Mouse (Mus musculus) retina, postnatal 1 day (tissue): ENCODE data around the gene Hist1h2bp.
"Not testable (repeated sequence)": the region's sequence is repeated elsewhere in the genome, so short reads cannot be mapped to it uniquely, and the experiment has no call there.

ENCODE experiments used
- DNase-seq: peaks from one replicate; pipeline ENCODE4 v3.0.0-alpha.2; 2012

Hist1h2bp gene

DNA sequence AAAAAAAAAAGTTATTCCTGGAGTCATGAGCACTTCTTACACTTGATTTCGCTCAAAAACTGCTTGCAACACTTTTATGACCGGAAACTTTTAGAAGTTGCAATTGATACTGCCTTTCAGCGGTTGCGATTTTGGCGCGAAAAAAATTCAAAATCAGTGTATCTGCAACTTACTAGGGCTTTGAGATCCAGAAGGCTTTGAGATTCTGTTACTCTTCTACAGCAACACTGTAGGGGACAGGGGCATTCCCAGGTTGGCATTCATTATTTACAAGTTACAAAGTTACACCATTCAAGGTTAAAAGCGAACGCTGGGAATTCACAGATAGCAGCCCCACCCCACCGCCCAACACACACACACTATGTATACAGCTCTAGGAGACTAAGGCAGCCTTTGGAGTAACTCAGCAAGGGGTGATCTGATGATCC is 3.5 kb upstream of the Hist1h2bp start:
- peak; percentile 80 for DNase-seq

DNA sequence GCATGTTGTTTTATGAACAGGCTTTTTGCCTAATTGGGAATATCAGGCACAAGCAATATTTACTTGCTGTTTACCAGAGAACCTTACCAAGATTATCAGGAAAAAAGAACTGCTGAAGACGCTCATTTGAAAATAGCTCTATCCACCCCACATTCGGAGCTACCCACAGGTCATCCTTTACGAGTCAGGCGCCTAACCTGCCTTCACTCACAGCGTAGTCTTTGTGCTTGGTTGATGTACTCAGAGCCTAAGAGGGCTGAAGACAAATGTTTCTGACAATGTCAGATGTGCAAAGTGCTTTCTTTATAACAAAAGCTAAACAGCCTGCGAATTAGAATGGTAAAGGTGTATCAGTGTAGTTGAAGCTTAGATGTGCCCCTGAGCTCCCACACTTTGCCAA is 3.0 kb upstream of the Hist1h2bp start:
- no peak for DNase-seq

DNA sequence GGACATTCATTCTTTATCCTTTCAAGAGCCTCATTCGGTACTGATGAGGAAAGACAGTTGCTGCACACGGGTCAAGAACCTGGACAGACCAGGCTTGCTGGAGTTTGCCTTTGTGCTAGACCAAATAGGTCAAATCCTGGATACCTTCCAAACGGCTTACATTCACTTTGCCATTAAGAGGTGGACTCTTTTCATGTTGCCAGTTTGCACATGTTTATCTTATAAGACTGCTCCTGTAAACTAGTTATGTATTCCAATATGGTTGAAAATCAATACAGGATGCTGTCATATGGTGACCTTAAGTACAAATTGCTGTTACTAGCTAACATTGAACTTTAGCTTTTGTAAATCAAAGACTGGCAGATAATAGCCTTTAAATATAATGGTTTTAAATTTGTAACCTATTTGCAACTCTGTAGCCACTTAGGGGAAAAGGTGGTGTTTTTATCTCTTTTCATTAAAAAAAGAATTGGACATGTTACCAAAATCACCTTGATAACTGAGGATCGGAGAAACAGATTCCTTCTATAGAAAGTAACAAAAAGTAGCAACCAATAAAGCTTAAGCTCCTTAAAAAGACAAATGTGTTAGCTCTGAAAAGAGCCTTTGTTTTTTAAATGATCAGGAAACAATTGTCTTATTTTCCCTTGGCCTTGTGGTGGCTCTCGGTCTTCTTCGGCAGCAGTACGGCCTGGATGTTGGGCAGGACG is 917 bp upstream of the Hist1h2bp start:
- DNase-seq: peak; percentile 53

DNA sequence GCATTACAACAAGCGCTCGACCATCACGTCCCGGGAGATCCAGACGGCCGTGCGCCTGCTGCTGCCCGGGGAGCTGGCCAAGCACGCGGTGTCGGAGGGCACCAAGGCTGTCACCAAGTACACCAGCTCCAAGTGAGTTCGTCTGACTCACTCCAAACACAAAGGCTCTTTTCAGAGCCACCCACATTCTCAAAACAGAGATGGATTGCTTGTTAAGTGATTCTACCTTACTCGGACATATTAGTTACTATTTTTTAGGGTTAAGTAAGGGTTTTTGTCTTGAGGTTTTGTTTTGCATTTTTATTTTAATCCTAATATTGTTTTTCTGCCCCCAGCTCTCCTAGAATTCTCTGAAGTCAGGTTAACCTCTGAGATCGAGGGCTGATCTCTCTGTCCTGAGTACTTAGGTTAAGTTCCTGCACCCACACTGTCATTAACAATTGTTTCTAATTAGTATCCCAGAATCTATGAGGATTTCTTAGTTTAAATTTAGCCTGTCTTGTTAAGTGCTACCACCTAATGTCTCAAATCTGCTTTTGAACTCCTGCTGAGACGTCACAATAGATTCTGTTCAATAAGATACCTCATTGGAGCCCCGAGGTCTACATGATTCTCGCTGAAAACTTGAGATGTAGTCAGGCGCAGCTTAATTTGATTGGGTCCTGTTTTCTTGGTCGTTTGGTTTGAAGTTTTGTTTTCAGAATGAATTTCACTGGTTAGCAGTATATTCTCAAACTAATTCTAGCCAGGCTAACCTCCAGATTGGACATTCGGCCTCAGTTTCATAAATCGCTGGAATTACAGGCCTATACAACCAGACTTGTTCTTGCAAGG is 716 bp downstream of the Hist1h2bp start:
- DNase-seq: peak; percentile 30

DNA sequence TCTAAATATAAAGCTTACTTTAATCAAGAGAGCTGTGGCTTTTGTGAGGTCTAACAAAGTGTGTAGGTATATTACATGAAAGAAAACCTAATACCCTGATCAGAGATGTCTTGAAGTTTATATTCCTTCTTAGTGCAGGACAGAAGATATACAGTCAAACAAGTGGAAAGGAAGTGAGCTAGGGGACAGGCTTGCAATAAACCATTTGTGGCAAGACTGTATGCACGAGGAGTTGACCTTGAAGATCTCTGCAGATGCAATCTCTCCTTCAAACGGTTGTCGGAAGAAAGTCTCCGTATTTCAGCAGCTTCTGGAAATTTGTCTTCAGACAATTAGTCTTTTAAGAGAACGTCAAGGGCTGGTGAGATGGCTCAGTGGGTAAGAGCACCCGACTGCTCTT is 2.7 kb downstream of the Hist1h2bp start:
- DNase-seq: no peak

DNA sequence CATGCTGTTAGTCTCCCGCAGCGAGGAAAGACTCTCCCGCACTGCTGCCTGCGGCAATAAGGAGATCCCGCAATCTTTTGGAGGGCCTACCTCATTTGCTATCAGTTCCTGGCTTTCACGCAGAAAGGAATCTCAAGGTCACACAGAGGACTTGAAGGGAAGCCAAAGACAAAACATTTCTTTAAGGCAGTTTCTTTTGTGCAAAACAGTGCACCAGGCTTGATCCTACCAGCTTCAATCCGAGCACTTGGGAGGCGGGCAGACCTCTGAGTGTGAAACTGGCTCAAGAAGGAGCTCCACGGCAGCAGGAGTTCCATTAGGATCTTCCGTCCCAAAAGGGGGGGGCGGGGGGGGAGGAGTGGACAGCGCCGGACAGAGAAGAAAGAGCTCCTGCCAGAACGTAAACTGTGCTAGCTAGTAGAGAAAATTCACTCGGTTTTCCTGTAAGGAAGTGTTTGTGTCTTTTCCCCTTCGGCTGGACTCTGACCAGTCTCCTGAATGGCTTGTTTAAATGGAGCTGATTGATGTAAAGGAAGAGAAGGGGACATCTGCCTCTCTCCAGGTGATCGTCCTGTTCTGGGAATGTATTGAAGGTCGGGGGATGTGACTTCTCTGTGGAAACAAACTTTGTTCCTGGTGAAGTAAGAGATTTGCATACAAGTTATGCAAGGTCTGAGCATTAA is 3.5 kb downstream of the Hist1h2bp start:
- no peak for DNase-seq

DNA sequence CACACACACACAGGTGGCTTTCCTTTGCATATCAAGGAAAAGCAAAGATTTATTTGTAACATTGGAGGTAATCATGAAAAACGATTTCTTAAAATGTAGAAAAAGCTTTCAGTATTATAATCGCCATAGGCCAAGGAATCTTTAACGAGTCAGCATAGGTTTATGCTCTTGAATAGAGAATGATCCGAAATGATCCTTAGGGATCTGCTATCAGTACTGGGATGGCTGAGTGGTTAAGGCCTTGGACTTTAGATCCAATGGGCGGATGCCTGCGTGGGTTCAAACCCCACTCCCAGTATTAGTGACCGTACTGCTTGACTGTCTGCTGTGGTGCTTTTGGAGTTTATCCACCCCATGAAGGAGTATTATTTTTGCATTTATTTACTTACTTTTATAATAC is 8.3 kb downstream of the Hist1h2bp start:
- DNase-seq: no peak

DNA sequence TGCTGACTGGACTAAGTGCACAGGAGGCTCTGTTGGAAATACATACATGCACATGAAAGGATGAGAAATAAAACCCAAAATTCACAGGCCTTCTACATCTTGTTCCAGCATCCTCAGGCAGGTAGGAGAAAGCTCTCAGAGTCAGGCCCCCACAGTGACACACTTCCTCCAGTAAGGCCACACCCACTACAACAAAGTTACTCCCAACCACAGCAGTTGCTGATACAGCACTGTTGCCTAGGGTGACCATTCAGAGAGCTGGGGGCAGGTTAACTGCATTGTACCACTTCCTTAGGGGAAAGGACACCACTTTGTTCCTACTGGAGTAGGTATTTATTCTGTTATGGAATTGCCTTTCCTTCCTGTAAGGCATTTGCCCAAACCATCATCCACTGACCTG is 9.9 kb downstream of the Hist1h2bp start:
- not testable (repeated sequence) for DNase-seq

DNA sequence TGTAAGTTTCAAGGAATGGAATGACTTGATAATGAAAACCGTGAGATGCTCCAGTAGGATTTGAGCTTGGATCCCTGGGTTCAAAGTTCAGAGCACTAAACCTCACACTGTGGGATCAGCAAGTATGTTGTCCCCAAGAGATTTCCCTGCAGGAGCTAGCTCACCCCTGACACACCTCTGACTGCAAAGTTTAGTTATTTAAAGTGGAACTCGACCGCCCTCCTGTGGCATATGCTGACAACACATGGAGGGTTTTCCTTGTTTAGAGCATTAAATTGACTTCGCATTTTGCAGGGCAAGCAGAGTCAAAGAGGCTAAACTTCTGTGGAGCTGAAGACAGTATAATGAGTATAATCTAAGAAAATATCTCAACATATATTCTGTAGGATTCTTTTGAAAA is 15.8 kb downstream of the Hist1h2bp start:
- not testable (repeated sequence) for DNase-seq

DNA sequence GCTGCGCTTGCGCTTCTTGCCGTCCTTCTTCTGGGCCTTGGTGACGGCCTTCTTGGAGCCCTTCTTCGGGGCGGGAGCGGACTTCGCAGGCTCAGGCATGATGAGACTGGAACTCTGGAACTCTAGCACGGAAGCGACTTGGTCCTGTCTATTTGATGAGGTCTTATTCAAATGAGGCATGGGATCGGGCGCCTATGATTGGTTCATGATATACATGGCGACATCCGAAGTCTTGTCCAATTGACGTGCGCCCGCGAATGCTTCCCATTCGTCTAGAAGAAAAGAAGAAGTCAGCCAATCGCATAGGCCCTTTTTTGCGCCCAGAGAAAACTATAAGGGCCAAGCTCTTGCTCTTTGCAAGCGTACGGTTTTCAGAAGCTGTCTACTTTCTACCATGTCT is 22.8 kb downstream of the Hist1h2bp start, which contains the start of the genes Hist1h2bq and Hist1h2ao:
Gene Hist1h2bq (minus strand): TSS at position 125 of the 400 bp plus-strand sequence.
Gene Hist1h2ao (plus strand): TSS at position 393 of the 400 bp plus-strand sequence.
- not testable (repeated sequence) for DNase-seq

DNA sequence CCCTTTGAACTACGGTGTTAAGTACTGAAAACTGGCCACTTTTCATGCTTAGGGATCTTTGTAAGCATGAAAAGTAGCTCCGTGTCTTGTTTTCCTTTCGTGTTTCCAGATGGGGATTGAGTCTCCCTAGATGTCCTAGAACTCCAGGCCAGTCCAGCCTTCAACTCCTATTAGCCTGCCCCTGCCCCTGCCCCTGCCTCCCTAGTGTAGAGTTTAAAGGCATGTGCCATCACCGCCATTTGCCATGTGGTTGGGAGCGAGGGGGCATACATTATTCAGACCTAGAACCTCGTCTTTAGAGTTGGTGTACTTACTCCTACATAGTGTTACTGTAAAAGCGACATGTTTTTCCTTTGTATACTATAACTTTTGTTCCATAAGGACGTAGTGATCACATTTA is 23.8 kb downstream of the Hist1h2bp start:
- DNase-seq: not testable (repeated sequence)

DNA sequence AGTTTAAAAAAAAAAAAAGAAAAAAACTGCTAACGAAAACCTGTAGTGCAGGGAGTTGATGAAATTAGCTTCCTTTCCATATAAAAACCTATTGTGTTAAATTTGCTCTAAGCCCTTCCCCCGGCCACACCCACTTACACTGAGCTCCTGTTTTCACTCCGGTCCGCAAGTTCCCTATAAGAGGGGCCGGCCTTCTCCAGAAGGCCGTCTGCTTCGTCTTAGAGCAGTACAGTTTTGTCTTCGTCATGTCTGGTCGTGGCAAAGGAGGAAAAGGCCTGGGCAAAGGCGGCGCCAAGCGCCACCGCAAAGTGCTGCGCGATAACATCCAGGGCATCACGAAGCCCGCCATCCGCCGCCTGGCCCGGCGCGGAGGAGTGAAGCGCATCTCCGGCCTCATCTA is 24.3 kb downstream of the Hist1h2bp start, which contains the start of gene Hist1h4m:
Gene Hist1h4m (plus strand): TSS at position 208 of the 400 bp plus-strand sequence.
- not testable (repeated sequence) for DNase-seq

DNA sequence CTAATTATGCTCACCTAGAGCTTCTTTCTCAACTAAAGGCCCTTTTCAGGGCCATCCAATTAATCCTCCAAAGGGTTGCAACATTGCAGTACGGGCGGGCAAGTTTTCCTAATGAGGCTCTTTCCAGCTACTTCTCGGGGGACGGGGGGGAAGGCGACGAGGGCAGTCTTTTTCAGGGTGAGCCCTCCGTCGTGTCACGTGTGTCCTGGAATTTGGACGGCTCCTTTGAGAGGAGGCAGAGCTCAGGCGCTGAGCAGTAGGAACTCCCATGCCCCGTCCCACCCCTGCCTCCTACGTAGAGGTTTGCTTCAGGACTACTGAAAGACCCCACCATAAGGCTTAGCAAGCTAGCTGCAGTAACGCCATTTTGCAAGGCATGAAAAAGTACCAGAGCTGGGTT is 24.8 kb downstream of the Hist1h2bp start:
- not testable (repeated sequence) for DNase-seq

DNA sequence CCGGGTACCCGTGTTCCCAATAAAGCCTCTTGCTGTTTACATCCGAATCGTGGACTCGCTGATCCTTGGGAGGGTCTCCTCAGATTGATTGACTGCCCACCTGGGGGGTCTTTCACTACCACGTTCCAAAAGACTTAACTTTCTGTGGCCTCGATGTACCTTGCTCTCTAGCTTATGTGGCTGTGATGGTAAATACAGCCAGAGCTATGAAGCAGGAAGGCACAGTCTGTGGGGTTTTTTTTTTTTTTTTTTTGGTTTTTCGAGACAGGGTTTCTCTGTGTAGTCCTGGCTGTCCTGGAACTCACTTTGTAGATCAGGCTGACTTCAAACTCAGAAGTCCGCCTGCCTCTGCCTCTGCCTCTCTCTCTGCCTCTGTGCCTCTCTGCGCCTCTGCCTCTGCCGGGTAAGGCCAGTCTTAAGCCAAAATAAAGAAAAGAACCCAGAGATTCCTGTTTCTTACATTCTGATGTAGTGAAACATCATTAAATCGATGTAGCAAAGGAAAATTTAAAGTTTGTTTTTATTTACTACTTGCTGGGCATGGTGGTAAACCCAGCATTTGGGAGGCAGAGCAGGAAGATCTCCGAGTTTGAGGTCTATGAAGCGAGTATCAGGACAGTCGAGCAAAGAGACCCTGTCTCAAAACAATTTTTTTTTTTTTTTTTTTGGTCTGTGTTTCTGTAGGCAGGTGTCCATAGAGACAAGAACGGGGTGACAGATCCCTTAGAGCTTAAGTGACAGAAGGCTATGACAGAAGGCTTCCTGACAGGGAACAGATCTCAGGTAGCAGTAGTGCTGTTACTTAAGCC is 33.0 kb downstream of the Hist1h2bp start:
- DNase-seq: not testable (repeated sequence)

DNA sequence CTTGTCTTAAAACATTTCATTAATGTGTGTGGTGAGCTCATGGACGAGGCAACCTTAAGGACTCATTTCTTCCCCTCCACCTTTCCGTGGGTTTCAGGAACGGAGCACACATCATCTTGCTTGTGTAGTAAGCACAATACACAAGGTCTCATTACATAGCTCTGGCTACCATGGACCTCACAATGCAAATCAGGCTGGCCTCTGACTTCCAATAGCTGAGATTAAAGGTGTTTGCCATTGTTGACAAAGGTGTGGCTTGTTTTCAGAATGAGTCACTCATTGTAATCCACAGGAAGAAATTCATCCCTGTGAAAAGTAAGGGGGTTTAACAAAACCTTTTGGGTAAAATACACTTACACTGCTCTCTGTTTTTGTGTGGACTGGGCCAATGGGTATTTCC is 41.2 kb downstream of the Hist1h2bp start:
- no peak for DNase-seq

DNA sequence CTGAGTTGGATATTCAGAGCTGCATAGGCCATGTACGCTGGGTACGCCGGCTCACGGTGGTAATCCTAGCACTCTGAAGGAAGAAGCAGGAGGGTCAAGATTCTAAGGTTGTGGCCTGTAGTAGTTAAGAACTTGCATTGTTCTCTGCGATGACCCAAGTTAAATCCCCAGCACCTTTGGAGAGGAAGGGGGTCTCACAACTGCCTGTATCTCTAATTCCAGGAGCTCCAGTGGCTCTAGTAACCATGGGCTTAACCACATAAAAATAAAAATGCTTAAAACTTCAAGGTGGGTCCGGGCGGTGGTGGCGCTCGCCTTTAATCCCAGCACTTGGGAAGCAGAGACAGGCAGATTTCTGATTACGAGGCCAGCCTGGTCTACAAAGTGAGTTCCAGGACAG is 43.1 kb downstream of the Hist1h2bp start:
- no peak for DNase-seq

DNA sequence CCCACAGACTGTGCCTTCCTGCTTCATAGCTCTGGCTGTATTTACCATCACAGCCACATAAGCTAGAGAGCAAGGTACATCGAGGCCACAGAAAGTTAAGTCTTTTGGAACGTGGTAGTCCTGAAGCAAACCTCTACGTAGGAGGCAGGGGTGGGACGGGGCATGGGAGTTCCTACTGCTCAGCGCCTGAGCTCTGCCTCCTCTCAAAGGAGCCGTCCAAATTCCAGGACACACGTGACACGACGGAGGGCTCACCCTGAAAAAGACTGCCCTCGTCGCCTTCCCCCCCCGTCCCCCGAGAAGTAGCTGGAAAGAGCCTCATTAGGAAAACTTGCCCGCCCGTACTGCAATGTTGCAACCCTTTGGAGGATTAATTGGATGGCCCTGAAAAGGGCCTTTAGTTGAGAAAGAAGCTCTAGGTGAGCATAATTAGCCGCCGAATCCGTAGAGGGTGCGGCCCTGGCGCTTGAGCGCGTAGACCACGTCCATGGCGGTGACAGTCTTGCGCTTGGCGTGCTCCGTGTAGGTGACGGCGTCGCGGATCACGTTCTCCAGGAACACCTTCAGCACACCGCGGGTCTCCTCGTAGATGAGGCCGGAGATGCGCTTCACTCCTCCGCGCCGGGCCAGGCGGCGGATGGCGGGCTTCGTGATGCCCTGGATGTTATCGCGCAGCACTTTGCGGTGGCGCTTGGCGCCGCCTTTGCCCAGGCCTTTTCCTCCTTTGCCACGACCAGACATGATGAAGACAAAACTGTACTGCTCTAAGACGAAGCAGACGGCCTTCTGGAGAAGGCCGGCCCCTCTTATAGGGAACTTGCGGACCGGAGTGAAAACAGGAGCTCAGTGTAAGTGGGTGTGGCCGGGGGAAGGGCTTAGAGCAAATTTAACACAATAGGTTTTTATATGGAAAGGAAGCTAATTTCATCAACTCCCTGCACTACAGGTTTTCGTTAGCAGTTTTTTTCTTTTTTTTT is 44.4 kb downstream of the Hist1h2bp start, which contains the start of gene Hist1h4n:
Gene Hist1h4n (minus strand): TSS at position 779 of the 977 bp plus-strand sequence.
- DNase-seq: not testable (repeated sequence)

DNA sequence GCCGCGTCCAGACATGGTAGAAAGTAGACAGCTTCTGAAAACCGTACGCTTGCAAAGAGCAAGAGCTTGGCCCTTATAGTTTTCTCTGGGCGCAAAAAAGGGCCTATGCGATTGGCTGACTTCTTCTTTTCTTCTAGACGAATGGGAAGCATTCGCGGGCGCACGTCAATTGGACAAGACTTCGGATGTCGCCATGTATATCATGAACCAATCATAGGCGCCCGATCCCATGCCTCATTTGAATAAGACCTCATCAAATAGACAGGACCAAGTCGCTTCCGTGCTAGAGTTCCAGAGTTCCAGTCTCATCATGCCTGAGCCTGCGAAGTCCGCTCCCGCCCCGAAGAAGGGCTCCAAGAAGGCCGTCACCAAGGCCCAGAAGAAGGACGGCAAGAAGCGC is 46.2 kb downstream of the Hist1h2bp start, which contains the start of the genes Hist1h2ap and Hist1h2br:
Gene Hist1h2ap (minus strand): TSS at position 47 of the 400 bp plus-strand sequence.
Gene Hist1h2br (plus strand): TSS at position 283 of the 400 bp plus-strand sequence.
- not testable (repeated sequence) for DNase-seq
